In the genomic region with DNA sequence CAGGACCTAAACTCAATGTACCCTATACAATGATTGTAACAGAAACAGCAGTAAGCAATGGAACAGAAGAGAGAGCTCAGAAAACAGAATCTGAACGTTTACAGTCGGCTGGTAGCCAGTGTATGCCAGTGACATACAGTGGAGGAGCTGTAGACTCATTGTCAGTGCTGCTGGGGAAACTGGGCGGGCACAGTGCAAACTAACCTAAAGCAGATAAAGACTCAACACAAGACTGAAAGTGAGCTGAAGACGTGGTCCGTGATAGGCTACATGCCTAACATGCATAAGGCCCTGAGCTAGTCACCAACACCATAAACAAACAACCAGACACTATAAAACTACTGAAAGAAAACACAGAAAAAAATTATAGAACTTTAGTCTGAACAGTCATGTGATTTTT, we compare ENCODE assay signal across 27 mouse cellular contexts. TPM values are rescaled to one million over a fixed set of nuclear protein-coding genes. Genes with fewer than 3 reads are reported as not detected.
"Had no signal": no experiment of that assay in that cellular context is flagged by ENCODE, and none has a peak within 500 bp of the region (broad histone marks: within the 10 kb centered on the region; RNA-seq: fewer than 3 reads in every experiment).

No protein-coding gene starts in this region.

- H3K36me3 ChIP-seq: heart, embryonic 10.5 days; heart, embryonic 13.5 days; heart, embryonic 15.5 days; hindbrain, embryonic 13.5 days; hindbrain, embryonic 15.5 days; kidney, embryonic 15.5 days; limb, embryonic 10.5 days; limb, embryonic 12.5 days; liver, embryonic 13.5 days had no signal

- H3K4me3 ChIP-seq: heart, embryonic 10.5 days; heart, embryonic 13.5 days; heart, embryonic 15.5 days; hindbrain, embryonic 13.5 days; hindbrain, embryonic 15.5 days; kidney, embryonic 15.5 days; layer of hippocampus, adult 2 months; left cerebral cortex, adult 2 months; limb, embryonic 10.5 days; limb, embryonic 12.5 days; liver, embryonic 13.5 days had no signal

- H3K27me3 ChIP-seq: heart, embryonic 13.5 days; heart, embryonic 15.5 days; hindbrain, embryonic 13.5 days; hindbrain, embryonic 15.5 days; kidney, embryonic 15.5 days; limb, embryonic 12.5 days; liver, embryonic 13.5 days had no signal

- DNase-seq: gastrocnemius, postnatal 14 days; gastrocnemius, postnatal 36 days; heart, adult 18-20 months; heart, postnatal 14 days; heart, postnatal 36 days; kidney, adult 18-20 months; kidney, adult 8-10 months; kidney, postnatal 10 days; kidney, postnatal 25 days; kidney, postnatal 4 days; liver; liver, embryonic 13.5 days had no signal

- H3K9me3 ChIP-seq: heart, embryonic 10.5 days; heart, embryonic 13.5 days; heart, embryonic 15.5 days; hindbrain, embryonic 13.5 days; hindbrain, embryonic 15.5 days; kidney, embryonic 15.5 days; limb, embryonic 10.5 days; limb, embryonic 12.5 days; liver, embryonic 13.5 days had no signal

- H3K4me1 ChIP-seq: heart, embryonic 13.5 days; heart, embryonic 15.5 days; hindbrain, embryonic 13.5 days; hindbrain, embryonic 15.5 days; kidney, embryonic 15.5 days; limb, embryonic 10.5 days; limb, embryonic 12.5 days; liver, embryonic 13.5 days had no signal

- H3K9ac ChIP-seq: heart, embryonic 13.5 days; heart, embryonic 15.5 days; hindbrain, embryonic 13.5 days; hindbrain, embryonic 15.5 days; kidney, embryonic 15.5 days; limb, embryonic 12.5 days; liver, embryonic 13.5 days had no signal

- ATAC-seq: hindbrain, postnatal 0 days; intestine, postnatal 0 days had no signal

- H3K27ac ChIP-seq: heart, embryonic 10.5 days; heart, embryonic 13.5 days; heart, embryonic 15.5 days; hindbrain, embryonic 13.5 days; hindbrain, embryonic 15.5 days; hindbrain, postnatal 0 days; kidney, embryonic 15.5 days; layer of hippocampus, adult 2 months; left cerebral cortex, adult 2 months; limb, embryonic 10.5 days; limb, embryonic 12.5 days; liver, embryonic 13.5 days had no signal

- H3K4me2 ChIP-seq: heart, embryonic 13.5 days; heart, embryonic 15.5 days; hindbrain, embryonic 13.5 days; hindbrain, embryonic 15.5 days; kidney, embryonic 15.5 days; limb, embryonic 12.5 days; liver, embryonic 11.5 days; liver, embryonic 13.5 days had no signal

RNA-seq across cellular contexts. Expression of gene Asb14, which starts 12.7 kb away (rescaled TPM):
- total RNA-seq: hematopoietic stem cell, adult 5-6 weeks; hindbrain, postnatal 0 days; layer of hippocampus, adult 2 months; layer of hippocampus, postnatal 25 days had no signal
- polyA plus RNA-seq: kidney, embryonic 15.5 days; limb, embryonic 12.5 days; liver, embryonic 11.5 days; liver, embryonic 13.5 days had no signal
